Comparison of ENCODE assay signal across 9 mouse cellular contexts in genomic region chr10:62216595-62216994, GRCm38 (mm10). TPM values are rescaled to one million over a fixed set of nuclear protein-coding genes. Genes with fewer than 3 reads are reported as not detected.
A peak's percentile ranks its signal among the peaks of the same experiment; 100 is the strongest.
DNase-seq lines count a peak whose midpoint lies in the region; ATAC-seq and TF ChIP-seq lines count a peak whose summit lies in the region.
"Had no signal": no experiment of that assay in that cellular context is flagged by ENCODE, and none has a peak within 500 bp of the region (broad histone marks: within the 10 kb centered on the region; RNA-seq: fewer than 3 reads in every experiment).

No protein-coding gene starts in this region.

- H3K4me2 ChIP-seq in heart, embryonic 13.5 days: no peak overlapping the region

- peaks cover 20% of the 10 kb centered on the region for H3K4me1 ChIP-seq in heart, embryonic 13.5 days
- H3K4me1 ChIP-seq in limb, embryonic 10.5 days: no peaks in the 10 kb centered on the region
- peaks cover 21% of the 10 kb centered on the region for H3K4me1 ChIP-seq in olfactory bulb, adult 2 months (ENCODE audit: control insufficient read depth, insufficient read depth, low read length)

- ATAC-seq in heart, embryonic 13.5 days (ENCODE audit: extremely low read depth, insufficient number of reproducible peaks, low FRiP score, low TSS enrichment): no peak
- ATAC-seq in CD4-positive, CD25-positive, alpha-beta regulatory T cell, adult 4 months: no peak

- peak; percentile 49 for DNase-seq in embryo, embryonic 10 days (ENCODE audit: low spot score)
- DNase-seq in embryo, embryonic 9.5 days (ENCODE audit: extremely low spot score): no peak
- DNase-seq in c-Kit-positive CD71-positive TER-119-positive erythroid progenitor cells, embryonic 14.5 days (ENCODE audit: low spot score): peak; percentile 73
- DNase-seq in limb, embryonic 10.5 days (ENCODE audit: low spot score): no peak
- no peak for DNase-seq in left cerebral cortex, adult 8-10 months (ENCODE audit: low spot score in 2 of 2)

- no peaks in the 10 kb centered on the region for H3K27me3 ChIP-seq in heart, embryonic 13.5 days (replicated peaks)
- no peaks in the 10 kb centered on the region for H3K27me3 ChIP-seq in limb, embryonic 10.5 days (ENCODE audit: low read depth, poor library complexity, severe bottlenecking)

- TF ChIP-seq POLR2A in olfactory bulb, adult 2 months (IDR thresholded peaks at IDR 0.05; ENCODE audit: insufficient read depth, low read depth, low read length): no peak

- H3K9ac ChIP-seq in heart, embryonic 13.5 days: no peak overlapping the region

- no peak for TF ChIP-seq CTCF in olfactory bulb, adult 2 months (IDR thresholded peaks at IDR 0.05; ENCODE audit: insufficient read depth, low read depth, low read length)

- peak overlapping the region; percentile 61 for H3K27ac ChIP-seq in heart, embryonic 13.5 days (replicated peaks)
- peak overlapping the region; percentile 53; the same call in 1 of the 2 replicates for H3K27ac ChIP-seq in limb, embryonic 10.5 days
- H3K27ac ChIP-seq in olfactory bulb, adult 2 months (ENCODE audit: insufficient read depth, low read depth, low read length): 0 out of 2 replicates have a peak overlapping the region, but pooled peaks have one; percentile 1

- H3K36me3 ChIP-seq in heart, embryonic 13.5 days: no peaks in the 10 kb centered on the region
- H3K36me3 ChIP-seq in limb, embryonic 10.5 days: no peaks in the 10 kb centered on the region

- H3K4me3 ChIP-seq in heart, embryonic 13.5 days: no peak overlapping the region
- H3K4me3 ChIP-seq in limb, embryonic 10.5 days: no peak overlapping the region
- no peak overlapping the region for H3K4me3 ChIP-seq in olfactory bulb, adult 2 months (ENCODE audit: insufficient read depth, low read depth, low read length)

- no peaks in the 10 kb centered on the region for H3K9me3 ChIP-seq in heart, embryonic 13.5 days
- H3K9me3 ChIP-seq in limb, embryonic 10.5 days (replicated peaks): no peaks in the 10 kb centered on the region

- 46% methylated on average over 5 of the region's 5 CpGs for WGBS in heart, embryonic 13.5 days
- 68% methylated on average over 5 of the region's 5 CpGs for whole genome bisulfite sequencing in limb, embryonic 10.5 days
- 69% methylated on average over 5 of the region's 5 CpGs for WGBS in olfactory bulb, adult 2 months

RNA-seq across cellular contexts. Expression of gene Tspan15, which starts 14.5 kb away (rescaled TPM):
- polyA plus RNA-seq in heart, embryonic 13.5 days (2015; fragmentation: Nextera tagmentation; extraction: Ambion mirVana): 5.7 and 7.0 TPM in 2 replicates
- 15.1 and 18.5 TPM in 2 replicates for polyA plus RNA-seq in limb, embryonic 10.5 days (2016; fragmentation: Nextera tagmentation; extraction: Ambion mirVana)
- not detected in 2 replicates for polyA plus RNA-seq in olfactory bulb, adult 2 months (2012; ENCODE audit: insufficient read depth, insufficient read length, low replicate concordance, missing spikeins)
- polyA plus RNA-seq in CD4-positive, CD25-positive, alpha-beta regulatory T cell, adult 4 months (2017; shearing (Covaris generic)): under 1 TPM; 0.16 to 0.17 TPM
- total RNA-seq in left cerebral cortex, adult 8-10 months (2022): 10 to 100 TPM; 10.2 to 14.8 (median 13.5) TPM

RNA-seq across cellular contexts. Expression of gene Tacr2, which starts 35.6 kb away (rescaled TPM):
- 0.08 TPM in 1 of 2 replicates, not detected in the other for polyA plus RNA-seq in heart, embryonic 13.5 days (2015; fragmentation: Nextera tagmentation; extraction: Ambion mirVana)
- polyA plus RNA-seq in limb, embryonic 10.5 days (2016; fragmentation: Nextera tagmentation; extraction: Ambion mirVana): not detected in 2 replicates
- polyA plus RNA-seq in olfactory bulb, adult 2 months (2012; ENCODE audit: insufficient read depth, insufficient read length, low replicate concordance, missing spikeins): not detected in 2 replicates
- polyA plus RNA-seq in CD4-positive, CD25-positive, alpha-beta regulatory T cell, adult 4 months (2017; shearing (Covaris generic)): not detected
- total RNA-seq in left cerebral cortex, adult 8-10 months (2022): under 1 TPM; 0.15 to 0.39 (median 0.32) TPM
- polyA plus RNA-seq: embryonic facial prominence, embryonic 11.5 days had no signal

Comparison
In these comparisons a context has a peak if more than half of its experiments do, and no peak if none do; other contexts are left out.
1. DNase-seq: peak in embryo, embryonic 10 days (single experiment) and c-Kit-positive CD71-positive TER-119-positive erythroid progenitor cells, embryonic 14.5 days (single experiment); none in embryo, embryonic 9.5 days (single experiment), limb, embryonic 10.5 days (single experiment) and left cerebral cortex, adult 8-10 months (0 of 2).
2. H3K27ac ChIP-seq: peak in every context shown above with its lines; median percentile 61 in heart, embryonic 13.5 days; 53 in limb, embryonic 10.5 days; 1 in olfactory bulb, adult 2 months.